Mouse (Mus musculus): Measurements from ENCODE around the gene Sf1.

- TF ChIP-seq CTCF (IDR thresholded peaks at IDR 0.05; ENCODE audit: borderline replicate concordance, control insufficient read depth, extremely low read depth, insufficient read depth, low read length, poor library complexity) (no peak), POLR2A (IDR thresholded peaks at IDR 0.05; ENCODE audit: control insufficient read depth, extremely low read depth, insufficient read depth, low read length, poor library complexity) (no peak)
Observed at GRCm38 (mm10) chr19:6385821-6386220, 22.3 kb downstream of the Sf1 start.

Measured in thymus, adult 2 months (tissue).